Mouse (Mus musculus): ENCODE results near the gene 1700003H04Rik. TPM values are rescaled to one million over a fixed set of nuclear protein-coding genes. Genes with fewer than 3 reads are reported as not detected.

The 1700003H04Rik gene
- not detected in 2 replicates for polyA plus RNA-seq (2016; fragmentation: Nextera tagmentation; extraction: Ambion mirVana)

GRCm38 (mm10) chr3:124581001-124581400 is at the start of gene 1700003H04Rik:
1700003H04Rik (minus strand) TSS chr3:124581101.
- Histone ChIP-seq H3K27me3 (ENCODE audit: low read depth, poor library complexity, severe bottlenecking) (no peaks in the 10 kb centered on the region), H3K27ac (replicated peaks) (no peak within 1 kb of the TSS), H3K4me1 (no peaks in the 10 kb centered on the region), H3K4me3 (no peak within 1 kb of the TSS), H3K36me3 (no peaks in the 10 kb centered on the region), H3K9me3 (replicated peaks) (no peaks in the 10 kb centered on the region)
- DNase-seq (ENCODE audit: low spot score): no peak

GRCm38 (mm10) chr3:124623031-124623430 is 42.1 kb upstream of the 1700003H04Rik start:
- WGBS: 50% methylated on average over 3 of the region's 3 CpGs
- H3K9me3 ChIP-seq (replicated peaks): no peaks in the 10 kb centered on the region
- no peaks in the 10 kb centered on the region for H3K27me3 ChIP-seq (ENCODE audit: low read depth, poor library complexity, severe bottlenecking)
- no peak for DNase-seq (ENCODE audit: low spot score)
- no peaks in the 10 kb centered on the region for H3K4me1 ChIP-seq
- H3K27ac ChIP-seq (replicated peaks): no peak overlapping the region
- H3K4me3 ChIP-seq: no peak overlapping the region
- no peaks in the 10 kb centered on the region for H3K36me3 ChIP-seq

DNA sequence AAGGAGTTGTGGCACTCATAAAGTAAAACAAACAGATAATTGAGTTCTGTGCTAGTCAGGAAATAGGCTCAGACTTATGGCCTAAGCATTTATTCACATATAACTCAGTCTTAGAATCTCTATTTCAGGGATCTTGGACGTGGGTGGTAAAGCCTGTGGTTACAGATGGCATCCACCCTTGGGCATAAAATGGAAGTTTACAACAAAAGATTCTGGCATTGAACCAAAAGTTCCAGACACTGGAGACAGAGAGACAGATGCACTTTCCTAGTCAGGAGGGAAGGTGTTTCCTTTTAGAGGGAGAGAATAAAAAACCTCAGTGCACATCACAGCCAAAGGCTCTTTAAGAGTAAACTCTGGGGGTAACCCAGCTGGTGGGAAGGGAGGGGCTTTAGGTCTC is 32.4 kb upstream of the 1700003H04Rik start:
- H3K27me3 ChIP-seq (ENCODE audit: low read depth, poor library complexity, severe bottlenecking): no peaks in the 10 kb centered on the region
- no peaks in the 10 kb centered on the region for H3K4me1 ChIP-seq
- H3K27ac ChIP-seq (replicated peaks): no peak overlapping the region
- H3K36me3 ChIP-seq: no peaks in the 10 kb centered on the region
- 0 out of 2 replicates have a peak, but pooled peaks cover 3% of the 10 kb centered on the region for H3K9me3 ChIP-seq (replicated peaks)
- no peak overlapping the region for H3K4me3 ChIP-seq
- DNase-seq (ENCODE audit: low spot score): no peak
- WGBS: 72% methylated on average over 1 of the region's 1 CpGs

GRCm38 (mm10) chr3:124609956-124610355 is 29.1 kb upstream of the 1700003H04Rik start:
- no peak for DNase-seq (ENCODE audit: low spot score)

DNA sequence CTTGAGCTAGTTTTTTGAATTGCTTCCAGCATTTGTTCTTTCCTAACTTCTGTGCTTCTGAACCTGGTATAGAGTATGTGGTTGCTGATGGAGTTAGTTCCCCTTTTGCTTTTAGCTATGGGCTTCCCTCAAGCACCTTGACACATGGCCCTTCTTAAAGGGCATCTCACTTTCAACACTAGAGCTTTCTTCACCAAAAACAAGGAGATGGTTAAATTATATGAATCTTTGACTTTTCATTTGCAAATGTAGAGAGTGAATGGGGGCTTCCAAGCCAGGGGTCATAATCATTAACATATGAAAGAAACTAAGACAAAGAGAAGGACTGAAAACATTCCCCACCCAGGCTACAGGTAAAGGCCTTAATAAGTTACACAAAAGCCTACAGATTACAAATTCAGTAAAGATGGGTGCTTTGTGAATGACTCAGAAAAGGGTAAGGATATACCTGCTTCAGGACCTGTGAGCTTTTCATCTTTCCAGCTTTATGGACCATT is 25.2 kb upstream of the 1700003H04Rik start:
- Histone ChIP-seq H3K4me3 (no peak overlapping the region), H3K36me3 (no peaks in the 10 kb centered on the region), H3K27me3 (ENCODE audit: low read depth, poor library complexity, severe bottlenecking) (no peaks in the 10 kb centered on the region), H3K27ac (replicated peaks) (no peak overlapping the region), H3K9me3 (replicated peaks) (0 out of 2 replicates have a peak, but pooled peaks cover 3% of the 10 kb centered on the region), H3K4me1 (no peaks in the 10 kb centered on the region)
- DNase-seq (ENCODE audit: low spot score): no peak

More at GRCm38 (mm10) chr3:124609956-124610355, 29.1 kb upstream of the 1700003H04Rik start:
- H3K4me1 ChIP-seq: no peaks in the 10 kb centered on the region
- H3K9me3 ChIP-seq (replicated peaks): 0 out of 2 replicates have a peak, but pooled peaks cover 3% of the 10 kb centered on the region
- no peak overlapping the region for H3K27ac ChIP-seq (replicated peaks)
- H3K4me3 ChIP-seq: no peak overlapping the region
- no peaks in the 10 kb centered on the region for H3K36me3 ChIP-seq
- H3K27me3 ChIP-seq (ENCODE audit: low read depth, poor library complexity, severe bottlenecking): no peaks in the 10 kb centered on the region

DNA sequence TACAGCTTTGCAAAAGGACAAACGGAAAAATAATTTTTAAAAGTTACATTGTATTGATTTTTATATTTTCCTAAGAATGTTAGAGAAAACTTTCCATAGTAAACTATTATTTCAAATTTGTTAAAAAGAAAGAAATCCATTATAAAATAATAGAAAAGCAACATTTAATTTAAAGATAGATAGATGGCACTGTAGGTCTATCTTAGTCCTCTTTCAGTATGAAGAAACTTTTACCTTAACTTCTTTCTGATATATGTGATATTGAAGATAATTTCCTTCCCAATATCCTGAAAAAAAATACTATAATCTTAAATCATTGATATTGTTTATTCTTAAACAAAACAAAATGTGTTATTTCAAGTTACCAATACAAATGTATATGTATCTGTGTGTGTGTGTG is 24.6 kb upstream of the 1700003H04Rik start:
- no peak overlapping the region for H3K4me3 ChIP-seq
- no peaks in the 10 kb centered on the region for H3K36me3 ChIP-seq
- H3K9me3 ChIP-seq (replicated peaks): 0 out of 2 replicates have a peak, but pooled peaks cover 3% of the 10 kb centered on the region
- 81% methylated on average over 1 of the region's 1 CpGs for WGBS
- no peak for DNase-seq (ENCODE audit: low spot score)
- no peaks in the 10 kb centered on the region for H3K27me3 ChIP-seq (ENCODE audit: low read depth, poor library complexity, severe bottlenecking)
- no peaks in the 10 kb centered on the region for H3K4me1 ChIP-seq
- H3K27ac ChIP-seq (replicated peaks): no peak overlapping the region

DNA sequence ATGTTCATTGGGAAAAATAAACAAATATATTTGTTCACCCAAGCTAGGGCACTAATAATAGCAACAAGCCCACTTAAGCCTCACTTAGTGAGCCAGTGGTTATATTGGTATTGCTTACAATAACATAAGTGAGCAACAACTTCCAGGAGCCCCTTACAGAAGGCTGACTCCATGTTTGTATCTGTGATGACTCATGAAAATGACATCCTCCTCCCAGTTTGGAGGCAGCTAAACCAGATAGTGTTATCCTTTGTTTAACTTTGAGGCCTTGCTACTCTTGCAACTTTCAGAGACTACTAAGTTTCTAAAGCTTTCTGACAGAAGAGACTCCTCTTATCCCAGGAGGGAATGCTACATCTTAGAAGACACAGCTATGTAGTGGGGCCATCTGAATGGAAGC is 16.9 kb upstream of the 1700003H04Rik start:
- H3K4me3 ChIP-seq: no peak overlapping the region
- DNase-seq (ENCODE audit: low spot score): no peak
- no peaks in the 10 kb centered on the region for H3K27me3 ChIP-seq (ENCODE audit: low read depth, poor library complexity, severe bottlenecking)
- no peaks in the 10 kb centered on the region for H3K9me3 ChIP-seq (replicated peaks)
- H3K27ac ChIP-seq (replicated peaks): no peak overlapping the region
- no peaks in the 10 kb centered on the region for H3K36me3 ChIP-seq
- no peaks in the 10 kb centered on the region for H3K4me1 ChIP-seq

GRCm38 (mm10) chr3:124587534-124587933 is 6.6 kb upstream of the 1700003H04Rik start:
- Histone ChIP-seq H3K9me3 (replicated peaks) (no peaks in the 10 kb centered on the region), H3K27ac (replicated peaks) (no peak overlapping the region), H3K27me3 (ENCODE audit: low read depth, poor library complexity, severe bottlenecking) (no peaks in the 10 kb centered on the region), H3K4me1 (no peaks in the 10 kb centered on the region), H3K36me3 (no peaks in the 10 kb centered on the region), H3K4me3 (no peak overlapping the region)
- no peak for DNase-seq (ENCODE audit: low spot score)
- WGBS: 21% methylated on average over 3 of the region's 3 CpGs

- 94% methylated on average over 2 of the region's 2 CpGs for WGBS
- no peak for DNase-seq (ENCODE audit: low spot score)
- no peak overlapping the region for H3K27ac ChIP-seq (replicated peaks)
- no peaks in the 10 kb centered on the region for H3K27me3 ChIP-seq (ENCODE audit: low read depth, poor library complexity, severe bottlenecking)
- H3K36me3 ChIP-seq: no peaks in the 10 kb centered on the region
- H3K4me3 ChIP-seq: no peak overlapping the region
- no peaks in the 10 kb centered on the region for H3K4me1 ChIP-seq
- no peaks in the 10 kb centered on the region for H3K9me3 ChIP-seq (replicated peaks)
These were observed 4.9 kb upstream of the 1700003H04Rik start for GRCm38 (mm10) chr3:124585761-124586160.

DNA sequence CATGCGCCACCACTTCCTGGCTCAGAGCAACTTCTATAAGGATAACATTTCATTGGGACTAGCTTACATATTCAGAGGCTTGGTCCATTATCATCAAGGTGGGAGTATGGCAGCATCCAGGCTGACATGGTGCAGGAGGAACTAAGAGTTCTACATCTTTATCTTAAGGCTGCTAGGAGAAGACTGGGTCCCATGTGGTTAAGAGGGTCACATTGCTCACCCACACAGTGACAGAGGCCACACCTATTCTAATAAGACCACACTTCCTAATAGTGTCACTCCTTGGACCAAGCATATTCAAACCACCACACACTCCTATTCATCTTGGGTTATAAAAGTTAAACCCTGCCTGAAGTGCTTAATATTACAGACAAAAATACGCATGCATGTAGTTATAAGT is 23.6 kb downstream of the 1700003H04Rik start:
- no peaks in the 10 kb centered on the region for H3K36me3 ChIP-seq
- no peaks in the 10 kb centered on the region for H3K9me3 ChIP-seq (replicated peaks)
- H3K4me1 ChIP-seq: no peaks in the 10 kb centered on the region
- H3K27ac ChIP-seq (replicated peaks): no peak overlapping the region
- WGBS: 92% methylated on average over 2 of the region's 2 CpGs
- H3K27me3 ChIP-seq (ENCODE audit: low read depth, poor library complexity, severe bottlenecking): no peaks in the 10 kb centered on the region
- DNase-seq (ENCODE audit: low spot score): no peak
- no peak overlapping the region for H3K4me3 ChIP-seq

DNA sequence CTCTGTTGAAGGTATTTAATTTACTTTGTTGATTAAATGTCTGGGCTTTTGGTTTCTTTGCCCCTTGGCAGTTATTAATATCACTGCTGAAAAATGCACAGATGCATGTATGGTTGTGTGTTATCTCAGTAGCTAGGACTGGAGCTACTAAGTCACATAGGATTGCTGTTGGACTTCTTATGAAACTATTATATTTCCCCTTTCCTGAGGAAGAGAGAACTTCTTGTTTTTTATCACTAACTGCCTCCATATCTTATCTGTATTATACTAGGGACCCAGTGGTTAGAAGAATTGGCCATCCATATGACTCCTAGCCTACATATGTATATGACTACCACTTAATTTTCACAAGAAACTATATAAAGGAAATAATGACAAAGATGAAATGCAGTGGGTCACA is 24.9 kb downstream of the 1700003H04Rik start:
- no peaks in the 10 kb centered on the region for H3K36me3 ChIP-seq
- DNase-seq (ENCODE audit: low spot score): no peak
- no peak overlapping the region for H3K4me3 ChIP-seq
- no peaks in the 10 kb centered on the region for H3K4me1 ChIP-seq
- H3K27ac ChIP-seq (replicated peaks): no peak overlapping the region
- H3K9me3 ChIP-seq (replicated peaks): no peaks in the 10 kb centered on the region
- H3K27me3 ChIP-seq (ENCODE audit: low read depth, poor library complexity, severe bottlenecking): no peaks in the 10 kb centered on the region

DNA sequence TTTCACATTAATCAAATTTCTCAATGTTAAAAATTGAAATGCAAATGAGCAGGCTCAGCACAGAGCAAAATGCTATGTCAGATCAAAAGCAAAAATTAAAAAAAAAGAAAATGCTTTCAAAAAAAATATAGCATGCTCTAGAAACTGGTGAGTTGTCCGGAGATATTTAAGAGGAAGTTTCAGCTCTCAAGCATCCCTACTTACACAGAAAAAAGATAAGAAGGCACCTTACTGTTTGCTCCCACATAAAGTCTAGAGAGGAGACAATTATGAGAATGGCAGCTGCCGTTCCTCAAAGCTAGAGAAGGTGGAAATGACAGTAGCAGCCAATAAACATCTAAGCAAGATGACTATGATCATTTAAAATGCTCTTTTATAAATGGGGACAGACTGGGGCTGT is 25.8 kb downstream of the 1700003H04Rik start:
- Histone ChIP-seq H3K27ac (replicated peaks) (no peak overlapping the region), H3K4me1 (no peaks in the 10 kb centered on the region), H3K4me3 (no peak overlapping the region), H3K36me3 (no peaks in the 10 kb centered on the region), H3K27me3 (ENCODE audit: low read depth, poor library complexity, severe bottlenecking) (no peaks in the 10 kb centered on the region), H3K9me3 (replicated peaks) (no peaks in the 10 kb centered on the region)
- WGBS: 89% methylated on average over 2 of the region's 2 CpGs
- no peak for DNase-seq (ENCODE audit: low spot score)

DNA sequence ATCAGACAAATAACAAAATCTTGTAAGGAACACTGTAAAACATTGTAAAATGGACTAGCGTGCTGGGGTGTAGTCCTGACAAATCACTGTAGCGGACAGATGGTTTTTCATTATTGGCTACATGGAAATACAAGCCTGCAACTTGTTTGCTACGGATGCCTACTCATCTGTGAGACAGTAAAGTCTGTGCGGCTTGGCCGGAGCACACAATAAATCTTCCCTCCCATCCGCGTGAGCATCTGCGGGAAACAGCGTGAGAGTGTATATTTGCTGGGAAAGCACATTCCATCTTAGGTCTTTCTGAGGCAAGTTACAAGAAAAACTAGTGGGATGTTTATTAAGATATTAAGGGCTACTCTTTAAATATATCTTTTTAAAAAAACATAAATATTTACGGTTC is 32.0 kb downstream of the 1700003H04Rik start:
- Histone ChIP-seq H3K36me3 (no peaks in the 10 kb centered on the region), H3K4me3 (no peak overlapping the region), H3K27me3 (ENCODE audit: low read depth, poor library complexity, severe bottlenecking) (no peaks in the 10 kb centered on the region), H3K27ac (replicated peaks) (no peak overlapping the region), H3K9me3 (replicated peaks) (no peaks in the 10 kb centered on the region), H3K4me1 (no peaks in the 10 kb centered on the region)
- WGBS: 92% methylated on average over 10 of the region's 10 CpGs
- DNase-seq (ENCODE audit: low spot score): no peak

DNA sequence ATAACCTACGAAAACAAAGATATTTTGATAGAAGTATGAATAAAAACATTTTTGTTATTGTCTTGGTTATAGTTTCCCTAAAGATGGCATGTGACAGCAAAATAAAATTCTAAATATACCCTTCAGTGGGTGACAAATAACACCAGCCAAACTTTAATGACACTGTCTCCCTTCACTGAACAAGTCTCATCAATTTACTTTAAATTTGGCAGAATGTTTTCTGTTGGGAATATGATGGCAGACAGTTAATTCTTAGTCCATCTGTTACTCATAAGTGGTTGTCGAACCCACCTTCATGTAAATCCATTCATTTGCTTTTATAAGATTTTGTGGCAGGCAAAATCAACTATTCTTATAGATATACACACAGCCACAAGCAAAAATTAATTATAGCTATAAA is 42.6 kb downstream of the 1700003H04Rik start:
- no peaks in the 10 kb centered on the region for H3K36me3 ChIP-seq
- H3K27me3 ChIP-seq (ENCODE audit: low read depth, poor library complexity, severe bottlenecking): no peaks in the 10 kb centered on the region
- 91% methylated on average over 2 of the region's 2 CpGs for WGBS
- no peaks in the 10 kb centered on the region for H3K9me3 ChIP-seq (replicated peaks)
- H3K4me3 ChIP-seq: no peak overlapping the region
- no peak overlapping the region for H3K27ac ChIP-seq (replicated peaks)
- no peak for DNase-seq (ENCODE audit: low spot score)
- H3K4me1 ChIP-seq: no peaks in the 10 kb centered on the region
